Mouse (Mus musculus) right cerebral cortex, adult 18-20 months (tissue): ENCODE data around the gene Lrch1.

Source experiments
- DNase-seq: peaks from one replicate; pipeline ENCODE4 v3.0.0; 2022; ENCODE audit warnings: mixed read lengths

Gene Lrch1

DNA sequence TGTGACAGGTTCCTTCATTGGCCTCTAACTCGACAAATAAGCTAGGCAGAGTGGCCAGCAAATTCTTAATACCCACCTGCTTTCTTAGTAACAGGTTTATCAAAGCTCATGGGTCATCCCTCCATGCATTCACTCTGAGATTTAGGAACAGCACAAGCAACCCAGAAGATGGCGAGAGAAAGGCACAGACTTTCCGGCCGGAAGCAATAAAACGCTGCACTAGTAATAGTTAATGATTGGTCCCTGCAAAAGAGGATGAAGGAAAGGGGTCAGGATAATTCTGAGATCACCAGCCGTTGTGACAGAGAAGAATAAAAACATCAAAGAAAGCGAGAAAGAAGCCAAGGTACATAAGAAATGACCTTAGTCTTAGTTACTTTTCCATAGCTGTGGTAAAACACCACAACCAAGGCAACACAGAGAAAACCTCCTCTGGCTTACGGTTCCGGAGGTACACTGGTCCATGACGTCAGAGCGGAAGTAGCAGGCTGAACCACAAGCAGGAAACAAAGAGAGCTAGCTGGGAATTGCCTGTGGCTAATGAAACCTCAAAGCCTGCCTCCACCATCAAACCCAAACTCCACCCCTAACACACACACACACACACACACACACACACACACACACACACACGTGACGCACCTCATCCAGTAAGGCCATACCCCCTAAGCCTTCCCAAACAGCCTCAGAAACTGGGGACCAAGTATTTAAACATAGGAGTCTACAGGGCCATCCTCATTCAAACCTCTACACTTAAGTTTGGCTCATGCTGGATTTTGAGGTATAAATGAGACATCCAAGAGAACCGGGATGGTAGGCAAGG is 100.2 kb downstream of the Lrch1 start:
- DNase-seq: no peak

DNA sequence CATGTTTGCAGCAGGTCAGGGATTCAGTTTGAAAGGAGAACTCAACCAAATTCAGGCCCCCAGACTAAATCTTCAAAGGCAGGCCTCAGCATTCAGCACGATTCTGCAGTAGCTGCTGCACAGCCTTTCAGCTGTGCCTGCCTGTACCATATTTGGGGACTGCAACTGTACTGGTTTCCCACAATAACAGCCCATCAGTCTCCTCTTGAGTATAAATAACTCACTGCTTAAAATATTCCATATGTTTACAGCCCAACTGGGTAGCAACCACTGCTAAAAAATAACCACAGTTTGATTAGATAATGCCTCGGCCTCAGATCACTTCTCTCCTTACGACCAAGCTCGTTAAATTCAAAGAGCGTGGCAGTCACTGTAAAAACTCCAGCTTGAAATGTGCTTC is 101.0 kb downstream of the Lrch1 start:
- no peak for DNase-seq

DNA sequence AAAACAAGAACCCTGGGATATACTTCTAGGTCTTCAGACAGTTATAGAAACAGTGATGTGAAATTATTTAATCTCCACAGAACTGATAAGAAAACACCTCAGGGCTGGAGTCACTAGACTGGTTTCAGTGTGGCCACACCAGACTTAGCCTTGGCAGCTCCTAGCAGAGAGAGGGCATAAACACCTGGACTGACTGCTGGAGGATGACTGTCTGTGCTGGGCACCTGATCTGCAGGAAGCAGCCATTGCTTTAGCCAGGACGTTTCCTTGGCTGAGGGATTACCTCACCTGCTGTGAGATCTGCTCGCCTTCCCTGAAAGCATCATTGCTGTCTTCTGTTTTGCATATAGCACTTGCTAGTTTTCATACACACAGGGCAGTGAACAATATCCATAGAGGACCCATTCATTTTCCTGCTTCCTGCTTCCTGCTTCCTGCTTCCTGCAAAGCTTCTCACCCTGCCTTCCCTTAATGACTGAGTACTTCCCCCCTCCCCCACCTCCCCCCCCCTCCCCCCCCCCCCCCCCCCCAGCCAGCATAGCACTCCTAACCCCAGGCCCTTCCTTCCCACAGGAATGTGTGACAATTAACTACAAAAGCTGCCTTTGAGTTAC is 101.9 kb downstream of the Lrch1 start:
- no peak for DNase-seq

DNA sequence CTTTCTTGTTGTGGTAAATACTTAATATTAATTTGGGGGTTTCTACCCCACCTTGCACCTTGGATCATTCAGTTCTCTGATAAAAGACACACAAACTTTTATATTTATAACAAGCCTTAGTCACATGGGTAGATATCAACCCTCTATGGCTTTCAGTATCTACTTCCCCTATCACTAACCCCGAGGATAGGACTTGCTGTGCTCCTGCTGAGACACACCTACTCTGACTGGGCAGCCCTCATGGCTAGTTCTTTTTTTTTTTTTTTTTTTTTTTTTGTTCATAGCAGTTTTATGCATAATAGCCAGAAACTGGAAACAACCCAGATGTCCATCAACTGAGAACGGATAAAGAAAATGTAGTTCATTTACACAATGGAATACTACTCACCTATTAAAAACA is 106.0 kb downstream of the Lrch1 start:
- DNase-seq: no peak

DNA sequence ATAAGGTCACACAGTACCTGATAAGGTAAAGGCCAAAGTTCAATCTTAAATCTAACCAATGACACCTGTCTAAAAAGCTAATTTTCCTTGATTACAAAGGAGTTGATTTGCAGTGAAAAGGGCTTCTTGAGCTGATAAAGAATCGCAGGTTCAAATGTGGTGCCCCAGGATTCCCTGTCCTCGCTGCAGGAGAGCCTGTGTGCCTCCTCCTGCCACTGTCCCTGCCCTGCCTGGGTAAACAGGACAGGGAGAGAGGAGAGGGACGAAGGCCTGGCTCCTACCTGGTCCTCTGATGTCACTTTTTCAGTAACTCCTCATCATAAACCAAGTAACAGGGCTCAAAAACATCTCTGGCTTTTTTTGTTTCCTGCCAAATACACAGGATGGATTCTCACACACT is 106.4 kb downstream of the Lrch1 start:
- DNase-seq: no peak

DNA sequence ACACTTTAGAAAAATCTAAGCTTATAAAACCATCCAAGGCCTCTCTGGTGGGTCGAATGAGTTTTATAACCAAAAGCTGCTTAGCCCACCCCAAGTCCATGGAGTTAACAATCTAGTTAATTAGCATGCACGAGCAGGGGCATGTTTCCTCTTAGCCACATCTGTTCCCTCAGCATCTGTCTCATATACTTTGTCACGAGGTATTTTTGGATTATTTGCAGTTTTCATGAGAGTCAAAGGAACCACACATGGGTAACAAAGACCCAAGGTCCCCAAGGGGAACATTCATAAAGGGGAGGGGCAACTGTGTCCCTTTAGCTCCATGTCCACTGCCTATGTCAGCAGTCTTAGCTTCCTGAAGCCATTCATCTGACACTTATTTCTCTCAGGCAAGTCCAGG is 106.9 kb downstream of the Lrch1 start:
- DNase-seq: no peak

DNA sequence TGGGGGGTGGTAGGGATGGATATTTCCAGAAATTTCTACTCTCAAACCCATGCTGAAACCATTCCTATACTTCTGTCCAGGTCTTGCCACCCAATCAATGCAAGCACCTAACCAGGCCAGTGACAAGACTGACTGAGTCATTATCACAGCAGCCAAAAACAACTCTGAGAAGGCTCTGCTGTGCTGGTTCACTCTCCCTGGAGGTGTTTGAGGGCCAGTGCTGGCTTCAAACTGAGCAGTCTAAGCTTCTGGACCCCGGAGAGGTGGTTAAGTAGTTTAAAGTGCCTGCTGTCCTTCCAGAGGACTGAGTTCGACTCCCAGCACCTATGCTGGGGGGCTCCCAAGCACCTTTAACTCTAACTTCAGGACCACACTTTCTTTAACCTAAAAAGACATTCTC is 107.3 kb downstream of the Lrch1 start:
- no peak for DNase-seq

DNA sequence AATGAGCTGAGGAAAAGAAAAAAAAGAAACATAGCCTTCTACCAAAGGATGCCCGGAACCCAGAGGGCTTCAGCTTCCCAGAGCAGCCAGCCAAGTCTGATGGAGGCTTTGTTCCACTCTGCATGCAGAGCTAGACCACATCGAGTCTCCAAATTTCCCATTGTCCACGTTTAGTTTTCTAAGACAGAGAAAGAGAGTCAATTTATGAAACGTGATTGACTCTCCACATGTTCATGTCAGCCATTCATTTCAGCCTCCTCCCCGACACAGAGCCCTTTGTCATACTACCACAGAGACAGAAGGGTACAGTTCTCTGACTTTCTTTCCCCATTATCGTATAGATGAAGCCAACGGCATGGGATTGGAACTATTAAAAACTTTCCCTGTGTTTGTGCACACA is 108.9 kb downstream of the Lrch1 start:
- DNase-seq: no peak

DNA sequence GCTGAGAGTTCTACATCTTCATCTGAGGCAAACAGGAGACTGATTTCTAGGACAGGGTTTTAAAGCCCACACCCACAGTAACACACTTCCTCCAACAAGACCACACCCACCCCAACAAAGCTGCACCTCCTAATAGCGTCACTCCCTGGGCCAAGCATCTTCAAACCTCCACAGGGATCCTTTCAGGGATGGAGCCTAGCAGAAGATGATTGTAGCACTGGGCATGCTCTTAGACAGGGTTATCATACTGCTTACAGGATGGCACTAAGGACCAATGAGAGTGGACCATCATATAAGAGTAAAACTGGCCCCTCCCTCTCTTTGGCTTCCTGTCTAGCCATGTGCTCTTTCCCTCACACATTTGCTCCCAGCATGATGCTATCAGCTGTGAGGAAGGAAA is 112.7 kb downstream of the Lrch1 start:
- DNase-seq: no peak

DNA sequence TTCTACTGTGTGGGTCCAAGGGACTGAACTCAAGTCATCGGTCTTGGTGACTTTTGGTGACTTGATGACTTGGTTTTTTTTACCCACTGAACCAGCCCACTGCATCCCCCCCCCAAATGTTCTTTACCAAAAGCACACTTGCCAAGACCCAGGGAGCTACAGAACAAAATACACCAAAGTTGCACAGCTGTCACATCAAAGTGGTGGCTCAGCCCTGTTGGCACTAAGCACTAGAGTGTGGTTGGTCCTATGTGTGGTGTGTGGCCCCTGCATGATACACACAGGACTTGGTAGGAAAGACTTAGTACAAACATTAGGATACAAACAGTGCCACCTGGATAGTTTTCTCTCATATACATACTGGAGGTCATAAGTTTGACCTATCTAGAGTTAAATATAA is 113.5 kb downstream of the Lrch1 start:
- no peak for DNase-seq

DNA sequence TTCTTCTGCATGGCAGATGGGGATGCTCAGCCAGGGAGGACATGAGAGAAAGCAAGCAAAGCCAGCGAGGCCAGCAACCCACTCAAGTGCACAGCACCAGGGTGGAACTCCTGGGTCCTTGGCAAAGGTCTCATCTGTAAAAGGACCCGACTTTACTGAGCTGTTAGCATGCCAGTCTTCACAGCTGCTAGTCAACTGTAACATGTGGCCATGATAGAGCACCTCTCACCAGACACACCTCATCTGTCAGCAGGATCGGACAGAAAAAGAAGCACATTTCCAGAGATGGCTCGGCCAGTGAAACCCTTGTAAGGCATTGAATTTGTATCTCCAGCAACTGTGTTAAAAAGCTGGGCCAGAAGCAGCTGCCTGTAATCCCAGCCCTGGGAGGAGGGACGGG is 116.0 kb downstream of the Lrch1 start:
- no peak for DNase-seq

DNA sequence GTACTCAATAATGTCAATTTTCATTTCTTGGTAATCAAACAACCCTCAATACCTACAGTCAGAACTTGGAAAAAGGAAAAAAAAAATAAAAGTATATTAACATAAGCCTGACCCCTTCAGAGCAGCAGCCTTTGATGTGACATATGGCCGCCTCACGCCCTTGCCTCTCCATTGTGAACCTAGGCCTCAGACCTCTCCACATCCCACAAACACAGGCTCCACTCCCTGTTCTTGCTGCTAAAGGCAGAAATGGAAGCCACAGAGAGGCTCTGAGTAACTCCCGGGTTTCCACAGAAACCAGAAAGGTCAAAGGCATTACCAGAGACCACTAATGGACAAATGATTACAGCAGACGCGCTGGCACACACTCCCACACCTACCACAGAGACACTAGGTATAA is 116.6 kb downstream of the Lrch1 start:
- DNase-seq: no peak

DNA sequence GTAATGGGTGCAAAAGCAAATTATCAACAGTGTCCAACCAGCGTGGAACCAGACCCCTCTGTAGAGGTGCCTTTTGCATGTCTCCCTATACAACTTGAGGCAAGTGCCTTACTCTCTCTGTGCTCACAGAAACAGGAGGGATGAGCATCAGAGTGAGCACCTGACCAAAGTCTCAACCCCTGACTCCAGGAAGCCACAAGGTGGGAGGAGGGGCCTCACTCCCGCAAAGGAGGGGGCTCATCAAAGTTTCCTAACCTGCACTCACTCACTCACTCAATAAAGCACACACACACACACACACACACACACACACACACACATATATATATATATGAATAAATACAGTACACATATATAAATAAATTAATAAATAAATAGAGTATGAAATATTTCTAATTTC is 117.1 kb downstream of the Lrch1 start:
- no peak for DNase-seq

DNA sequence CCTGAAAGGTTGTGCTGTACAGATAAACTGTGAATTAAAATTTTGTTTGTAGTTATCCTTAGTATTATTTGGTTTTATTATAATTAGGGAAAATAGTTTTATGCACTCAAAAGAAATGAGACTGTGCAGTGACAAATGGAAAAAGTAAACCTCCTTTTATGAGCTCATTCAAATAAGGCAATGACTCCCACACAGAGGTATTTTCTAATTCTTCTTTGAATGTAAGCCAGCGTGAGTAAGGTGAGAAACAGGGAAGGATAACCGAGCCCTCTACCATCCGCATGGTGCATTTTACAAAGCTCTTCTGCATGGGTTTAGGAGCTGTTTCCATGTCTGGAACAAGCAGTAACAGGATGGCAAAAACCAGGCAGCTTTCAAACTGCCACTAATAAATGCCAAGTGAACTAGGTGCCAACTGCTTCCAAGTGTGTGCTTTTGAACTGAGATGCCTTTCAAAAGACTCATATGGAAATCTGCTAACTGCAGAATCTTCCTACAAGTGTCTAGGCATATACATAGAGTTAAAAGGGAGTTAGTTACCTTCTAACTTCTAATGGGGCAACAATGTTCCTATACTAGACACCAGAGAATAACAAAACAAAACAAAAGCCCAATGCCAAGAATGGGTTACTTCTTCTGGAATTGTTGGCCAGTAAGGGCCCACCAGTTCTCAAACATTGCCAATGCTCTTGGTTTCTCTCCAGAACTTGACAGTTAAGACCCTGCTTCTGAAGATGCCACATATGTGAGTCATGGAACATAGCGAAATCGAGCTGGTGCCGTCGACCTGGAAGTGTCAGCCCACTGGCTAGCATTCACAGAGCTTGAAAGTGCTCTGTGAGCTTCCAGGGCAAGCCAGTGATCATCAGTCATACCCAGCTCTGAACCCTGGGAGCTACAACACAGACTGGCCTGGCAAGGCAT is 124.7 kb downstream of the Lrch1 start:
- no peak for DNase-seq

DNA sequence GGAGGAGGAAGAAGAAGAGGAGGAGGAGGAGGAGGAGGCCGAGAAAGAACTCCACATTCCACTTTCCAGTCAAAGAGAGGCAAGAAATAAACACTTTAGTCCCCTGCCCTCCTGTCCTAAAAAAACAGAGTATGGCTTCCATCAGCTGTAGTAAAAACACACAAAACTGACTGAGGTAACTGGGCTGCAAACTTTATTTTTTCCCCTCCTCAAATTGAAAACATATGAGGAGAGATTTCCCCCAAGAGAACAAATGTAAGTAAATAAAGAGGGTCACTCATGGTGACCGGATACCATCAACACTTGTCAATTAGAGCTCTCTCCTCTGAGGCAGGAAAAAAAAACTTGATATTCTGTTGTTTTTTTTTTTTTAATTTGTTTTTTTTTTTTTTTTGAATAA is 125.6 kb downstream of the Lrch1 start:
- DNase-seq: no peak

DNA sequence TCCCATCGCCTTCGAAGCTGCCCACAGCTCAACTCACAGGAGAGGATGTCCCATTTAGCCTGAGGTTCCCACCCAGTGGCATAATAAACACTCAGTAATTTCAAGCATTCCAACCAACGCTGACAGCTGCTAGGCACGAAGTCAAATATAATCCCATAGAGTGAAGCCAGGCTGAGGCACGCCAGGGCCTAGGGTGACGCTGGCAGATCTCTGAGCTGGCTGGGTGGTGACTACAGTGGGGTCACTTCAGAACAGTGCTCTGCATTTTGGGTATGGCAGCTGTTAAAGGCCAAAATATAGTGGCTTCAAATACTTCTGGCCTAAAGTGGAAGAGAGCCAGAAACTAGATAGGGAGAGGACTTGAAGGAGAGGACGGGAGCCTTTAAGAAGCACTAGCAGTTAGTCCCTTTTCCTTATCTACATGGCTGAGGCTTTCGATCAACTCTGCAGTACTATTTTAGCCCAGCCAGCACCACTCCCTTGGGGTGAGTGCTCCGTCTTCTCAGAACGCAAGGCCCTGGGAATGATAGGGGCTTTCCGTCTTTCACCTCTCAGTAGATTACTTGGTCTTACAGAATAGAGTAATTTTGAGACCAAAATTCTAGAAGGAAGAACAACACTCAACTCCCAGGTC is 127.4 kb downstream of the Lrch1 start:
- no peak for DNase-seq

DNA sequence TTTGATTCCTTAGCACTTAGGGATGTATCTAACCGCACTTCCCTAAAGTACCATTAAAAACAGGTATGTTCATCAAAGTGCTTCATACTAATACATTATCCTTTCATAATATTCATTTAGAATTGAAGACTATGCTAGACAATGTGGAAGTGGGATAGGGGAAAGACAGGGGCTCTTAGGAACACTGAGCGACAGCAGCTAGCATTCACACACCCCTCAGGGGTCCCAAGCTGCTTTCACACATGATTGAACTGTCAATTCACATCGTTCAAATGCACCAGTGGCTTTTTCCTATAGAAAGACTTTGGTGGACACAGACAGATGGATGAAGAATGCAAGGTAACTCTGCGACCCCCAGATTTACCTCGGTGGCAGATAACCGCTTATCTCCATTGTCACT is 131.0 kb downstream of the Lrch1 start:
- DNase-seq: no peak

DNA sequence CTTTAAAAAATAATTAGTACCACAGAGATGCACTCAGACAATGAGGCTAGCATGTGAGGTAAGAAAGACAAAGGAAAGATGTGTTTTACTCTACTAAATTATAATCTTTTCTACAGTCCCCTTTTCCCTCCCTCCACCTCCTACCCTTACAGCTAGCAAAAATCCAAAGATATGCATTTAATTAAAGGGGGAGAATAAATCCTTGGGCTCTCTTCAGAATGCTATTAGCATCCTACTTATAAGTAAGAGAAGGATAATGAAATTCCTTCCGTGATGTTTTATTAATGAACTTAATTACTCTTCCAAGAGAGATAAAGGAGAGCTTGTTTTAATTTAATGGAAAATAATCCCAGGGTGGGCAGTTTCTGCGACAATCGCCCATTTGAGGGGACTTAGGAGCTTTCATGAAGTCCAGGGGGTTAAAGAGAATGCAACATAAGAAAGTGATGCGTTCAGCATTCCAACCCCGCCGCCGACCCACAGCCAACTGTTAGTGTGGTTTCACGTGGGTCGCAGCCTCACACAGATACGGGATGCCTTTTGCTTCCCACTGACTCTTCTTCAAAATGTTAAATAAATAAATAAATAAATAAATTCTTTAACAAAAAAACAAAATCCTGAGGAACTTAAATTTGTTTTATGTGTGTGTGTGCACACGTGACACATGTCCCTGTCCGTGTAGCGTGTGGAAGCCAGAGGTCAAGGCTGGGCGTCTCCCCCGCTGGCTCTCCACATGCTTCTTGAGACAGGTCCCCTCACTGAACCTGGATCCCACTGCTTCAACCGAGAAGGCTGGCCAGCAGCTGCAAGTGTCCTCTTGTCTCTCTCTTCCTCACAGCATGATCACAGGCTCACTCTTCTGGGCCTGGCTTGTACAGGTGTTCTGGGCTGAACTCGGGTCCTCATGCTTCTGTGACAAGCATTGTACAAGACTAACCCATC is 132.6 kb downstream of the Lrch1 start:
- DNase-seq: no peak

DNA sequence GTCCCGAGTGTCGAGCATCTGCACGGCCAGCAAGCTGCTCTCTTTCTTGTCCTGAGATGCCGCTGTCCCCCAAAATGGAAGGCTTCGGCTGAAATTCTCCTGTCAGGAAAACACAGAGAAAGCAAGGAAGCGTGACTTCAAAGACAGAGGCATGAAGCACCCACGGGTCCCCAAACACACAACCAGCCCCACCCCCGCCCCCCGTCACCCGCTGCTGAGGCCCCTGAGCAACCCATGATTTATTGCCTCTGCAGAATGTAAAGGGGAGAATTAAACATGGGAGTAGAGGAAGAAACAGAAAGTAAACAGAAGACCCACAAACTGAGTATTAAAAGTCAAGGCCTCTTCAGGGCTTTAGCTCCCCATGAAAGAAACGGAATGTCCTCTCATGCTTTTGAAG is 136.1 kb downstream of the Lrch1 start:
- no peak for DNase-seq

DNA sequence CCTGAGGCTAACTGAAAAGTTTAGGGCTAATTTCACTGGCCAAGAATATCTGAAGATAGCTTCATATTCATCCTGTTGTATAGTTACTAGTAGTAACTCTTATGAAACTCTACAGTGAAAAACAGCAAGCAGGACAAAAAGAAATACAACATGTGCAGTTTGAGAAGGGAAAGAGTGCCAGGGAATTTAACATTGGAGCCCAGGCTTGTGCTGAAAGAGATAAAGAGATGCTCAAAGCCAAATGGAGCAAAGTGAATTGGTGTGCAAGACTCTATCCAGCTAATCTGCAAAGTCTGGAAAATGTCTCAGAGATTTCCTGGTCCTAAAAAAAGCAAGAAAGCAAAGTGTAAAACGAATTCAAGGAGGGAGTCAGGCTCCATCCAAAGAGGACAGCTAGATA is 145.7 kb downstream of the Lrch1 start:
- DNase-seq: no peak

DNA sequence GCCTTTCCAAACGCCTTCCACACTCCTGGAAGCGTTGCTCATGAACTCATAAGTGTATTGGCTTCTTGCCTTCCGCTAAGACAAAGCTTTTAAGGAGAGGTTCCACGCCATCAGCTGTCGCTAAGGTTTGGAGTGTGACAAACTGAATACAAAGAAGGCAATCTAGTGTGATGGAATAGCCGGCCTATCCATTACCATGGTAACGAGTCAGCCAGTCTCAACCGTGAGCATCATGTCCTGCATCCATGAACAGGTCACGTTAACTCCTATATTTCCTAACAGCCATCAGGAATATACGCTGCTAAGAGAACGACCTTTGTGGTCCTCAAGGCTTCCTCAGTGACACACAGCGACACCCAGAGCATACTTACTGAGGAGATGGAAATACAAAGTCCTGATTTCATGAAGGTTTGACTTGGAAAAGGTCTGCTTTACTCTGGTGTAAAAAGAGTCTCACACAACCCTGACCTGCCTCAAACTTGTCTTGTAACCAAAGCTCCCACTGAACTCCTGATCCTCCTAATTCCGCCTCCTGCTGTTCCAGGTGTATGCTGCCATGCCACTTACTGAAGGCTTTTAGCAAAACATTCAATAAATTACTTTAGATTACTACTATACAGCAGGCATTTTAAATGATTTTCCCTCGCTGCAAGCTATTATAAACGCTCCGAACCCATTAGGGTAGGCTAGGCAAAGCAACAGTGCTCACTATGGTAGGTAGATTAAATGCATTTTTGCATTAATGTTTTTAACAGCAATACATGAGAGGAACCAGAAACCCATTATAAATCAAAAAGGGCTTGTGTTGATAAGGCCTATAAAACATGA is 149.4 kb downstream of the Lrch1 start:
- DNase-seq: no peak
